Mouse (Mus musculus) forebrain, embryonic 12.5 days (tissue): ENCODE data around the gene Trim50. TPM values are rescaled to one million over a fixed set of nuclear protein-coding genes. Genes with fewer than 3 reads are reported as not detected.
"Not testable (repeated sequence)": the region's sequence is repeated elsewhere in the genome, so short reads cannot be mapped to it uniquely, and the experiment has no call there.

Source experiments
- ATAC-seq: fragments of 200-750 bp; cut with Nextera tagmentation; 2 replicates; pipeline ENCODE4 v1.8.0; 2017; ENCODE audit warnings: moderate TSS enrichment; ENCODE audit not compliant: low FRiP score
- H3K27ac ChIP-seq: fragments of 300-500 bp; sonication (generic); 2 replicates; pipeline ENCODE4 v1.5.1; 2016; ENCODE audit warnings: mild to moderate bottlenecking
- H3K27me3 ChIP-seq: fragments of 300-500 bp; sonication (generic); 2 replicates; pipeline ENCODE4 v1.6.1; 2016; ENCODE audit warnings: mild to moderate bottlenecking
- H3K36me3 ChIP-seq: fragments of 300-500 bp; sonication (generic); replicated peaks from 2 replicates; pipeline ENCODE4 v1.6.1; 2016; ENCODE audit warnings: mild to moderate bottlenecking
- H3K4me1 ChIP-seq: fragments of 300-500 bp; sonication (generic); 2 replicates; pipeline ENCODE4 v1.6.1; 2016
- H3K4me2 ChIP-seq: fragments of 300-500 bp; sonication (generic); 2 replicates; pipeline ENCODE4 v1.6.1; 2016; ENCODE audit warnings: mild to moderate bottlenecking, moderate library complexity
- H3K4me3 ChIP-seq: fragments of 300-500 bp; sonication (generic); replicated peaks from 2 replicates; pipeline ENCODE4 v1.5.1; 2016; ENCODE audit warnings: mild to moderate bottlenecking
- H3K9ac ChIP-seq: fragments of 300-500 bp; sonication (generic); 2 replicates; pipeline ENCODE4 v1.6.1; 2016; ENCODE audit warnings: mild to moderate bottlenecking
- H3K9me3 ChIP-seq: fragments of 300-500 bp; sonication (generic); 2 replicates; pipeline ENCODE4 v1.6.1; 2016
- WGBS: fragments of 180-500 bp; shearing (Covaris S2); methylation state at CpG from one replicate; pipeline ENCODE4 v1.1.7; 2016; 5-methylcytosine and 5-hydroxymethylcytosine counted together
- polyA plus RNA-seq: library from polyadenylated mRNA; unstranded; fragments of >200 nt; fragmentation: Nextera tagmentation; extraction: Ambion mirVana; gene quantifications from 2 replicates; pipeline ENCODE4 v1.2.1, GENCODE M21; 2016

Gene Trim50
- polyA plus RNA-seq, 1 experiment from 2014 or later: not detected

GRCm38 (mm10) chr5:135349862-135350261, 3.2 kb upstream of the Trim50 start, which contains the start of gene Fkbp6:
TSS of gene Fkbp6 (minus strand) at chr5:135350044.
- Histone ChIP-seq H3K9ac (no peak within 1 kb of the TSS), H3K27me3 (peaks cover 18% of the 10 kb centered on the region), H3K4me3 (no peak within 1 kb of the TSS), H3K27ac (no peak within 1 kb of the TSS), H3K9me3 (peaks cover 9% of the 10 kb centered on the region), H3K4me1 (no peaks in the 10 kb centered on the region), H3K4me2 (no peak within 1 kb of the TSS), H3K36me3 (no peaks in the 10 kb centered on the region)
- WGBS: 92% methylated on average over 35 of the region's 35 CpGs
- no peak for ATAC-seq

- H3K9ac ChIP-seq: no peak overlapping the region
- no peak overlapping the region for H3K4me2 ChIP-seq
- 89% methylated on average over 13 of the region's 13 CpGs for WGBS
- no peak overlapping the region for H3K4me3 ChIP-seq
- H3K36me3 ChIP-seq: no peaks in the 10 kb centered on the region
- H3K9me3 ChIP-seq: peaks cover 9% of the 10 kb centered on the region
- H3K27ac ChIP-seq: no peak overlapping the region
- H3K27me3 ChIP-seq: peaks cover 18% of the 10 kb centered on the region
- H3K4me1 ChIP-seq: no peaks in the 10 kb centered on the region
- no peak for ATAC-seq
These were observed 1.5 kb upstream of the Trim50 start for GRCm38 (mm10) chr5:135351606-135352005.

GRCm38 (mm10) chr5:135353564-135353963, 469 bp downstream of the Trim50 start:
- Histone ChIP-seq H3K27ac (no peak overlapping the region), H3K9ac (no peak overlapping the region), H3K4me2 (peak overlapping the region; percentile 10; the same call in 1 of the 2 replicates), H3K27me3 (peaks cover 18% of the 10 kb centered on the region), H3K9me3 (peaks cover 12% of the 10 kb centered on the region), H3K4me3 (no peak overlapping the region), H3K4me1 (no peaks in the 10 kb centered on the region), H3K36me3 (no peaks in the 10 kb centered on the region)
- no peak for ATAC-seq
- 18% methylated on average over 20 of the region's 20 CpGs for WGBS

GRCm38 (mm10) chr5:135356090-135356489, 3.0 kb downstream of the Trim50 start:
- no peak for ATAC-seq
- H3K27ac ChIP-seq: no peak overlapping the region
- no peaks in the 10 kb centered on the region for H3K36me3 ChIP-seq
- 82% methylated on average over 1 of the region's 1 CpGs for WGBS
- peaks cover 18% of the 10 kb centered on the region for H3K27me3 ChIP-seq
- no peak overlapping the region for H3K9ac ChIP-seq
- H3K4me3 ChIP-seq: no peak overlapping the region
- H3K4me2 ChIP-seq: no peak overlapping the region
- peaks cover 4% of the 10 kb centered on the region for H3K9me3 ChIP-seq
- H3K4me1 ChIP-seq: no peaks in the 10 kb centered on the region

- Histone ChIP-seq H3K9ac (no peak overlapping the region), H3K4me3 (no peak overlapping the region), H3K27me3 (peaks cover 17% of the 10 kb centered on the region), H3K4me1 (no peaks in the 10 kb centered on the region), H3K27ac (no peak overlapping the region), H3K4me2 (no peak overlapping the region), H3K36me3 (no peaks in the 10 kb centered on the region), H3K9me3 (peaks cover 4% of the 10 kb centered on the region)
- 89% methylated on average over 2 of the region's 2 CpGs for WGBS
- ATAC-seq: no peak
These were observed 4.5 kb downstream of the Trim50 start for GRCm38 (mm10) chr5:135357556-135357955.

- no peak overlapping the region for H3K4me3 ChIP-seq
- WGBS: 83% methylated on average over 2 of the region's 2 CpGs
- H3K27me3 ChIP-seq: peaks cover 2% of the 10 kb centered on the region; the same call in 1 of the 2 replicates
- no peaks in the 10 kb centered on the region for H3K4me1 ChIP-seq
- no peaks in the 10 kb centered on the region for H3K36me3 ChIP-seq
- no peak overlapping the region for H3K9ac ChIP-seq
- ATAC-seq: no peak
- H3K4me2 ChIP-seq: no peak overlapping the region
- no peak overlapping the region for H3K27ac ChIP-seq
- peaks cover 4% of the 10 kb centered on the region for H3K9me3 ChIP-seq
These were observed 6.7 kb downstream of the Trim50 start for GRCm38 (mm10) chr5:135359772-135360171.

GRCm38 (mm10) chr5:135362572-135362971, 9.5 kb downstream of the Trim50 start:
- H3K4me1 ChIP-seq: no peaks in the 10 kb centered on the region
- H3K27ac ChIP-seq: no peak overlapping the region
- no peak for ATAC-seq
- H3K36me3 ChIP-seq: no peaks in the 10 kb centered on the region
- 94% methylated on average over 3 of the region's 3 CpGs for WGBS
- H3K9me3 ChIP-seq: peaks cover 2% of the 10 kb centered on the region
- peaks cover 7% of the 10 kb centered on the region; the same call in 1 of the 2 replicates for H3K27me3 ChIP-seq
- no peak overlapping the region for H3K9ac ChIP-seq
- no peak overlapping the region for H3K4me3 ChIP-seq
- H3K4me2 ChIP-seq: no peak overlapping the region

- peaks cover 7% of the 10 kb centered on the region; the same call in 1 of the 2 replicates for H3K27me3 ChIP-seq
- H3K4me3 ChIP-seq: no peak overlapping the region
- no peaks in the 10 kb centered on the region for H3K36me3 ChIP-seq
- no peaks in the 10 kb centered on the region for H3K9me3 ChIP-seq
- no peaks in the 10 kb centered on the region for H3K4me1 ChIP-seq
- 24% methylated on average over 12 of the region's 12 CpGs for WGBS
- ATAC-seq: no peak
- H3K9ac ChIP-seq: no peak overlapping the region
- H3K4me2 ChIP-seq: no peak overlapping the region
- no peak overlapping the region for H3K27ac ChIP-seq
These were observed 10.4 kb downstream of the Trim50 start for GRCm38 (mm10) chr5:135363540-135363939.

- Histone ChIP-seq H3K27me3 (peaks cover 7% of the 10 kb centered on the region; the same call in 1 of the 2 replicates), H3K9ac (no peak overlapping the region), H3K4me1 (peaks cover 18% of the 10 kb centered on the region), H3K27ac (no peak overlapping the region), H3K4me3 (no peak overlapping the region), H3K9me3 (no peaks in the 10 kb centered on the region), H3K36me3 (peaks cover 14% of the 10 kb centered on the region), H3K4me2 (no peak overlapping the region)
- no peak for ATAC-seq
- WGBS: 53% methylated on average over 6 of the region's 6 CpGs
These were observed 14.7 kb downstream of the Trim50 start for GRCm38 (mm10) chr5:135367841-135368240.

GRCm38 (mm10) chr5:135368312-135368711, 15.2 kb downstream of the Trim50 start:
- ATAC-seq: no peak
- 80% methylated on average over 6 of the region's 6 CpGs for WGBS
- H3K4me3 ChIP-seq: no peak overlapping the region

GRCm38 (mm10) chr5:135369196-135369595, 16.1 kb downstream of the Trim50 start:
- Histone ChIP-seq H3K36me3 (peaks cover 26% of the 10 kb centered on the region), H3K4me2 (peak overlapping the region; percentile 94), H3K4me1 (peaks cover 18% of the 10 kb centered on the region), H3K4me3 (peak overlapping the region; percentile 97), H3K9ac (peak overlapping the region; percentile 90; the same call in 1 of the 2 replicates)
- H3K9me3 ChIP-seq, ATAC-seq, H3K27ac ChIP-seq, H3K27me3 ChIP-seq: not testable (repeated sequence)
- WGBS: 60% methylated on average over 9 of the region's 9 CpGs

More at GRCm38 (mm10) chr5:135368312-135368711, 15.2 kb downstream of the Trim50 start:
- peaks cover 7% of the 10 kb centered on the region; the same call in 1 of the 2 replicates for H3K27me3 ChIP-seq
- H3K9ac ChIP-seq: no peak overlapping the region
- H3K36me3 ChIP-seq: peaks cover 17% of the 10 kb centered on the region
- H3K4me1 ChIP-seq: peaks cover 18% of the 10 kb centered on the region
- no peak overlapping the region for H3K27ac ChIP-seq
- no peak overlapping the region for H3K4me2 ChIP-seq
- H3K9me3 ChIP-seq: no peaks in the 10 kb centered on the region

- H3K4me2 ChIP-seq: peak within 1 kb of the TSS; percentile 94
- peak within 1 kb of the TSS; percentile 79 for H3K27ac ChIP-seq
- peaks cover 18% of the 10 kb centered on the region for H3K4me1 ChIP-seq
- H3K9me3 ChIP-seq: no peaks in the 10 kb centered on the region
- peaks cover 3% of the 10 kb centered on the region; the same call in 1 of the 2 replicates for H3K27me3 ChIP-seq
- H3K36me3 ChIP-seq: peaks cover 34% of the 10 kb centered on the region
- peak; percentile 85 for ATAC-seq
- WGBS: under 1% methylated on average over 64 of the region's 64 CpGs
- H3K9ac ChIP-seq: peak within 1 kb of the TSS; percentile 90
- H3K4me3 ChIP-seq: peak within 1 kb of the TSS; percentile 97
These were observed 16.9 kb downstream of the Trim50 start, which contains the start of gene Nsun5 for GRCm38 (mm10) chr5:135369787-135370654. TSS of gene Nsun5 (plus strand) at chr5:135369953.
